Mouse (Mus musculus) heart, embryonic 16.5 days (tissue): ENCODE data around the gene Usp22. TPM values are rescaled to one million over a fixed set of nuclear protein-coding genes. Genes with fewer than 3 reads are reported as not detected.

Experiments
- ATAC-seq: fragments of 200-750 bp; cut with Nextera tagmentation; replicated peaks from 2 replicates; pipeline ENCODE4 v1.8.0; 2017; ENCODE audit warnings: moderate number of reproducible peaks; ENCODE audit not compliant: insufficient read depth, low FRiP score; ENCODE audit errors: extremely low read depth
- H3K27ac ChIP-seq: fragments of 300-500 bp; sonication (generic); 2 replicates; pipeline ENCODE4 v1.5.1; 2014; ENCODE audit warnings: mild to moderate bottlenecking, low read length, control low read depth, moderate library complexity
- H3K27me3 ChIP-seq: fragments of 300-500 bp; sonication (generic); 2 replicates; pipeline ENCODE4 v1.6.1; 2014; ENCODE audit warnings: low read length, mixed read lengths; ENCODE audit not compliant: control insufficient read depth, insufficient read depth
- H3K36me3 ChIP-seq: fragments of 300-500 bp; sonication (generic); 2 replicates; pipeline ENCODE4 v1.6.1; 2014; ENCODE audit not compliant: control insufficient read depth, insufficient read depth
- H3K4me1 ChIP-seq: fragments of 300-500 bp; sonication (generic); 2 replicates; pipeline ENCODE4 v1.6.1; 2014; ENCODE audit warnings: low read length, mixed read lengths; ENCODE audit not compliant: control insufficient read depth, insufficient read depth
- H3K4me2 ChIP-seq: fragments of 300-500 bp; sonication (generic); 2 replicates; pipeline ENCODE4 v1.6.1; 2014; ENCODE audit warnings: low read depth, mild to moderate bottlenecking, control low read depth, low read length
- H3K4me3 ChIP-seq: fragments of 300-500 bp; sonication (generic); 2 replicates; pipeline ENCODE4 v1.5.1; 2014; ENCODE audit warnings: mild to moderate bottlenecking, control low read depth, low read length
- H3K9ac ChIP-seq: fragments of 300-500 bp; sonication (generic); 2 replicates; pipeline ENCODE4 v1.6.1; 2014; ENCODE audit warnings: low read length, control low read depth
- H3K9me3 ChIP-seq: fragments of 300-500 bp; sonication (generic); replicated peaks from 2 replicates; pipeline ENCODE4 v1.6.1; 2016; ENCODE audit warnings: low read length; ENCODE audit not compliant: control insufficient read depth
- WGBS: fragments of 180-500 bp; shearing (Covaris S2); extraction: QIAGEN DNeasy Blood & Tissue Kit; methylation state at CpG from one replicate; pipeline ENCODE4 v1.1.7; 2014; 5-methylcytosine and 5-hydroxymethylcytosine counted together
- polyA plus RNA-seq: library from polyadenylated mRNA; unstranded; fragments of >200 nt; fragmentation: Nextera tagmentation; extraction: Ambion mirVana; gene quantifications from 2 replicates; pipeline ENCODE4 v1.2.1, GENCODE M21; 2015

Gene Usp22
- polyA plus RNA-seq, result 63.3 and 69.9 TPM in 2 replicates

- peak; percentile 97 for ATAC-seq
Measured at GRCm38 (mm10) chr11:61174821-61175658, at the start of gene Usp22. Gene Usp22 (minus strand): TSS chr11:61175055.

GRCm38 (mm10) chr11:61224234-61224744 lies 49.4 kb upstream of the Usp22 start:
- H3K4me1 ChIP-seq, result peaks cover 24% of the 10 kb centered on the region
- H3K36me3 ChIP-seq, result no peaks in the 10 kb centered on the region
- no peak overlapping the region for H3K4me2 ChIP-seq
- H3K27ac ChIP-seq, result no peak overlapping the region
- no peaks in the 10 kb centered on the region for H3K27me3 ChIP-seq
- no peak for ATAC-seq
- H3K4me3 ChIP-seq, result no peak overlapping the region
- H3K9ac ChIP-seq, result no peak overlapping the region
- no peaks in the 10 kb centered on the region for H3K9me3 ChIP-seq
- 32% methylated on average over 6 of the region's 6 CpGs for WGBS

More at GRCm38 (mm10) chr11:61174821-61175658, at the start of gene Usp22:
- no peaks in the 10 kb centered on the region for H3K36me3 ChIP-seq
- peak within 1 kb of the TSS; percentile 94 for H3K9ac ChIP-seq
- no peaks in the 10 kb centered on the region for H3K27me3 ChIP-seq
- H3K4me1 ChIP-seq, result peaks cover 12% of the 10 kb centered on the region
- peak within 1 kb of the TSS; percentile 82 for H3K4me3 ChIP-seq
- under 1% methylated on average over 69 of the region's 69 CpGs for WGBS
- H3K4me2 ChIP-seq, result peak within 1 kb of the TSS; percentile 76
- peak within 1 kb of the TSS; percentile 94 for H3K27ac ChIP-seq
- no peaks in the 10 kb centered on the region for H3K9me3 ChIP-seq

- Histone ChIP-seq H3K27ac (no peak overlapping the region), H3K9ac (no peak overlapping the region)
- WGBS, result 83% methylated on average over 9 of the region's 9 CpGs
Measured at GRCm38 (mm10) chr11:61222971-61223745, 48.3 kb upstream of the Usp22 start.

GRCm38 (mm10) chr11:61222007-61222406 lies 47.2 kb upstream of the Usp22 start:
- Histone ChIP-seq H3K9ac (no peak overlapping the region), H3K4me1 (peaks cover 14% of the 10 kb centered on the region), H3K9me3 (no peaks in the 10 kb centered on the region), H3K4me3 (no peak overlapping the region), H3K36me3 (no peaks in the 10 kb centered on the region), H3K27ac (no peak overlapping the region), H3K4me2 (no peak overlapping the region), H3K27me3 (no peaks in the 10 kb centered on the region)
- no peak for ATAC-seq
- WGBS, result 88% methylated on average over 1 of the region's 1 CpGs

More at GRCm38 (mm10) chr11:61222971-61223745, 48.3 kb upstream of the Usp22 start:
- Histone ChIP-seq H3K4me2 (no peak overlapping the region), H3K36me3 (no peaks in the 10 kb centered on the region), H3K4me1 (peaks cover 20% of the 10 kb centered on the region), H3K27me3 (no peaks in the 10 kb centered on the region), H3K4me3 (no peak overlapping the region), H3K9me3 (no peaks in the 10 kb centered on the region)
- no peak for ATAC-seq

- no peaks in the 10 kb centered on the region for H3K27me3 ChIP-seq
- whole genome bisulfite sequencing, result 52% methylated on average over 9 of the region's 9 CpGs
- H3K9ac ChIP-seq, result no peak overlapping the region
- H3K4me1 ChIP-seq, result peaks cover 4% of the 10 kb centered on the region; the same call in 1 of the 2 replicates
- H3K9me3 ChIP-seq, result no peaks in the 10 kb centered on the region
- no peaks in the 10 kb centered on the region for H3K36me3 ChIP-seq
- H3K4me2 ChIP-seq, result no peak overlapping the region
- H3K4me3 ChIP-seq, result no peak overlapping the region
- H3K27ac ChIP-seq, result no peak overlapping the region
- ATAC-seq, result no peak
Measured at GRCm38 (mm10) chr11:61220156-61220881, 45.5 kb upstream of the Usp22 start.

- whole genome bisulfite sequencing, result 87% methylated on average over 3 of the region's 3 CpGs
- Histone ChIP-seq H3K4me2 (no peak overlapping the region), H3K27ac (no peak overlapping the region), H3K27me3 (peaks cover 17% of the 10 kb centered on the region), H3K4me3 (no peak overlapping the region), H3K36me3 (no peaks in the 10 kb centered on the region), H3K9me3 (no peaks in the 10 kb centered on the region), H3K9ac (no peak overlapping the region), H3K4me1 (no peaks in the 10 kb centered on the region)
- no peak for ATAC-seq
Measured at GRCm38 (mm10) chr11:61215936-61216335, 41.1 kb upstream of the Usp22 start.

- ATAC-seq, result no peak
- H3K4me3 ChIP-seq, result no peak overlapping the region
- peaks cover 13% of the 10 kb centered on the region for H3K4me1 ChIP-seq
- H3K4me2 ChIP-seq, result no peak overlapping the region
- no peak overlapping the region for H3K27ac ChIP-seq
- H3K36me3 ChIP-seq, result no peaks in the 10 kb centered on the region
- H3K9ac ChIP-seq, result no peak overlapping the region
- peaks cover 17% of the 10 kb centered on the region for H3K27me3 ChIP-seq
- no peaks in the 10 kb centered on the region for H3K9me3 ChIP-seq
- WGBS, result 35% methylated on average over 20 of the region's 20 CpGs
Measured at GRCm38 (mm10) chr11:61212102-61212501, 37.2 kb upstream of the Usp22 start.

- no peak overlapping the region; the same call in 1 of the 2 replicates for H3K27ac ChIP-seq
- ATAC-seq, result no peak
- 71% methylated on average over 10 of the region's 10 CpGs for WGBS
Measured at GRCm38 (mm10) chr11:61208316-61208715, 33.5 kb upstream of the Usp22 start.

More at GRCm38 (mm10) chr11:61208316-61208715, 33.5 kb upstream of the Usp22 start:
- Histone ChIP-seq H3K4me1 (peaks cover 17% of the 10 kb centered on the region), H3K36me3 (no peaks in the 10 kb centered on the region), H3K9ac (no peak overlapping the region), H3K9me3 (no peaks in the 10 kb centered on the region), H3K4me2 (no peak overlapping the region), H3K27me3 (peaks cover 15% of the 10 kb centered on the region), H3K4me3 (no peak overlapping the region)
